In genomic region chr4:23787417-23788204, GRCm38 (mm10) we compare ENCODE assay signal across 14 mouse cellular contexts.
DNase-seq lines count a peak whose midpoint lies in the region; ATAC-seq lines count a peak whose summit lies in the region.
"Had no signal": no experiment of that assay in that cellular context is flagged by ENCODE, and none has a peak within 500 bp of the region (broad histone marks: within the 10 kb centered on the region; RNA-seq: fewer than 3 reads in every experiment).

No protein-coding gene starts in this region.

- peak; percentile 99 for ATAC-seq in hindbrain, embryonic 11.5 days (ENCODE audit: low FRiP score)
- ATAC-seq in midbrain, embryonic 14.5 days (ENCODE audit: low FRiP score, low TSS enrichment): peak; percentile 97
- ATAC-seq in erythroid progenitor cell, adult 5-6 weeks (replicated peaks; ENCODE audit: low FRiP score, poor library complexity, severe bottlenecking): no peak
- ATAC-seq: liver, postnatal 0 days had no signal

- no peak overlapping the region for H3K9ac ChIP-seq in hindbrain, embryonic 11.5 days (ENCODE audit: low read depth, low read length)
- H3K9ac ChIP-seq in midbrain, embryonic 14.5 days (replicated peaks; ENCODE audit: low read length): no peak overlapping the region
- H3K9ac ChIP-seq: limb, embryonic 12.5 days; liver, postnatal 0 days had no signal

- no peak overlapping the region for H3K4me3 ChIP-seq in hindbrain, embryonic 11.5 days (ENCODE audit: low read depth, low read length)
- H3K4me3 ChIP-seq in midbrain, embryonic 14.5 days (replicated peaks; ENCODE audit: low read depth, low read length): no peak overlapping the region
- H3K4me3 ChIP-seq: limb, embryonic 12.5 days had no signal

- WGBS in hindbrain, embryonic 11.5 days: 23% methylated on average over 4 of the region's 4 CpGs
- WGBS in midbrain, embryonic 14.5 days: 5% methylated on average over 4 of the region's 4 CpGs

- peak; percentile 4 to 21 for DNase-seq in cerebellum, postnatal 10 days
- DNase-seq in cerebellum, adult 11 months: no peak
- DNase-seq in hindbrain, embryonic 11.5 days (ENCODE audit: low spot score): peak; percentile 82
- peak; percentile 81 for DNase-seq in midbrain, embryonic 14.5 days
- no peak for DNase-seq in kidney, postnatal 25 days
- no peak for DNase-seq in heart, adult 9 months (ENCODE audit: low spot score in 2 of 2)
- no peak for DNase-seq in thymus, postnatal 25 days
- DNase-seq: cerebellum, adult 9-11 months; kidney, adult 18-20 months; layer of hippocampus, adult 9-11 months; liver, postnatal 0 days; spleen, adult 18-20 months had no signal

- H3K9me3 ChIP-seq in hindbrain, embryonic 11.5 days (ENCODE audit: control insufficient read depth, low read length): no peaks in the 10 kb centered on the region
- H3K9me3 ChIP-seq in midbrain, embryonic 14.5 days (ENCODE audit: control insufficient read depth, low read length): no peaks in the 10 kb centered on the region
- H3K9me3 ChIP-seq: limb, embryonic 12.5 days had no signal

- no peak overlapping the region for H3K4me2 ChIP-seq in hindbrain, embryonic 11.5 days (replicated peaks; ENCODE audit: low read depth, low read length)
- H3K4me2 ChIP-seq in midbrain, embryonic 14.5 days (ENCODE audit: low read length): no peak overlapping the region
- H3K4me2 ChIP-seq: limb, embryonic 12.5 days had no signal

- peak overlapping the region; percentile 71 for H3K27ac ChIP-seq in hindbrain, embryonic 11.5 days (ENCODE audit: low read depth, low read length)
- H3K27ac ChIP-seq in midbrain, embryonic 14.5 days (replicated peaks; ENCODE audit: low read depth, low read length): peak overlapping the region; percentile 72
- H3K27ac ChIP-seq: limb, embryonic 12.5 days had no signal

- no peaks in the 10 kb centered on the region for H3K36me3 ChIP-seq in hindbrain, embryonic 11.5 days (ENCODE audit: control insufficient read depth, insufficient read depth, low read length)
- no peaks in the 10 kb centered on the region for H3K36me3 ChIP-seq in midbrain, embryonic 14.5 days (ENCODE audit: control insufficient read depth, insufficient read depth, low read length)
- H3K36me3 ChIP-seq: limb, embryonic 12.5 days had no signal

- no peaks in the 10 kb centered on the region for H3K27me3 ChIP-seq in hindbrain, embryonic 11.5 days (ENCODE audit: control insufficient read depth, insufficient read depth, low read length)
- no peaks in the 10 kb centered on the region for H3K27me3 ChIP-seq in midbrain, embryonic 14.5 days (ENCODE audit: control insufficient read depth, insufficient read depth, low read length)
- H3K27me3 ChIP-seq: limb, embryonic 12.5 days had no signal

- no peaks in the 10 kb centered on the region for H3K4me1 ChIP-seq in hindbrain, embryonic 11.5 days (replicated peaks; ENCODE audit: control insufficient read depth, insufficient read depth, low read length)
- peaks cover 3% of the 10 kb centered on the region; the same call in 1 of the 2 replicates for H3K4me1 ChIP-seq in midbrain, embryonic 14.5 days (ENCODE audit: control insufficient read depth, insufficient read depth, low read length)
- H3K4me1 ChIP-seq: limb, embryonic 12.5 days had no signal

Comparison
In these comparisons a context has a peak if more than half of its experiments do, and no peak if none do; other contexts are left out.
1. DNase-seq: peak in cerebellum, postnatal 10 days (2 of 2), hindbrain, embryonic 11.5 days (single experiment) and midbrain, embryonic 14.5 days (single experiment); none in cerebellum, adult 11 months (single experiment), kidney, postnatal 25 days (0 of 2), heart, adult 9 months (0 of 2) and thymus, postnatal 25 days (single experiment).